Mouse (Mus musculus) brain, embryonic 14.5 days (tissue): ENCODE results near the gene Slc6a3. TPM values are rescaled to one million over a fixed set of nuclear protein-coding genes. Genes with fewer than 3 reads are reported as not detected.

Experiments used
- DNase-seq: peaks from one replicate; pipeline ENCODE4 v3.0.0-alpha.2; 2011; ENCODE audit warnings: low read depth
- CTCF ChIP-seq: fragments of 200-500 bp; IDR thresholded peaks from 2 replicates; pipeline ENCODE4 v1.5.1; 2012; ENCODE audit warnings: inconsistent platforms, mild to moderate bottlenecking, moderate library complexity, borderline replicate concordance; ENCODE audit not compliant: insufficient read depth, insufficient read length; ENCODE audit errors: extremely low read depth
- POLR2A ChIP-seq: fragments of 200-500 bp; IDR thresholded peaks from 2 replicates; pipeline ENCODE4 v1.6.1; 2012; ENCODE audit warnings: mild to moderate bottlenecking, inconsistent platforms, borderline replicate concordance; ENCODE audit not compliant: poor library complexity, insufficient read depth, insufficient read length, severe bottlenecking; ENCODE audit errors: extremely low read depth
- polyA plus RNA-seq: library from polyadenylated mRNA; depleted of rRNA; stranded (reverse); fragments of >200 nt; gene quantifications from 2 replicates; pipeline ENCODE4 v1.2.3, GENCODE M21; 2012; rRNA removed

Gene Slc6a3
- 2.4 and 2.7 TPM in 2 replicates for polyA plus RNA-seq

DNA sequence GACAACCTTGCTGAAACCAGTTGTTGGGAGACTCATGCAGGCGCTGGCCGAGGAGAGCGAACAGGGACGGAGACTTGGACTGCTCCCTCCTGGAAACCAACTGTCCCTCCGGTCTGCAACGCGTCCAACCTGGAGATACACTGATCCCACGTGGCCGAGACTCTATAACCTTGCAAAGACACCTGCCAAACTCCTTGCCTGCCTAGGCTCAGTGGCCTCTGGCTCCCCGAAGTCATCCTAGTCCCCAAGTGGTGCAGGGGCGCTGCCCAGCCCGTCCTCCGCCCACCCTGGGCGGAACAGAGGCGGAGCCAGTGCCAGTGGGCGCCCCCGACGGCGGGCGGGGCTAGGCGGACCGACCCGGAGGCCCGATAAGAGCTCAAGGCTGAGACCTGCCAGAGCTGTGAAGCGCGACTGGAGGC is at the start of gene Slc6a3:
Slc6a3 (plus strand) TSS at position 345 of the 419 bp plus-strand sequence.
- TF ChIP-seq POLR2A = no peak
- no peak for TF ChIP-seq CTCF
- DNase-seq = peak; percentile 37

DNA sequence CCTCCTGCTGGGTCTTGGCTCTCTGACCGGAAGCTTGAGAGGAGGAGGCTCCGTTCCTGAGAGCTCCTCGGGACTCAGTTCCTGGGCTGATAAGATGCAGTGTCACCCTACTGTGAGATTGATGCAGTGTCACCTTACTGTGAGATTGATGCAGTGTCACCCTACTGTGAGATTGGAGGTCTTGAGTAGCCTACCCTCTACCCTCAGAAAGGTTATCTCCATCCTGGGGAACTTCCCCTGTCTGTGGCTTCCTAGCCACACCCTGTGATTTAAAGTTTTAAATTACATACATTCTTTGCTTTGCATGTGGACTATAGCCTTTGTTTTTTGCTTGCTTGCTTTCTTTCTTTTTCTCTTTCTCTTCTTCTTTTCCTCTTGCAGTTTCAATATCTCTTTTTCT is 48.4 kb upstream of the Slc6a3 start:
- TF ChIP-seq CTCF (no peak), POLR2A (no peak)
- no peak for DNase-seq

DNA sequence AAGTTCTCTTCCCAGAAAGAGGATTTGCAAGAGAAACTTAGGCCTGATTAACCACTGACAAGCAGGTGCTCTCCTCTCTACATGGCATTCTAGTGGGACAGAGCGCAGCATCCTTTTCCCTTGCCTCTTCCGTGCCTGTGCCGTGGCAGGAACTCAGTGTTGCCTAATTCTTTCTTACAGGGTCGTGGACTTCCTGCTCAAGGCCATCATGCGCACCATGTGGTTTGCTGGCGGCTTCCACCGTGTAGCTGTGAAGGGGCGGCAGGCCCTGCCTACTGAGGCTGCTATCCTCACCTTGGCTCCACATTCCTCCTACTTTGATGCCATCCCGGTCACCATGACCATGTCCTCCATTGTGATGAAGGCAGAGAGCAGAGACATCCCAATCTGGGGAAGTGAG is 47.8 kb upstream of the Slc6a3 start:
- TF ChIP-seq CTCF = no peak
- no peak for TF ChIP-seq POLR2A

DNA sequence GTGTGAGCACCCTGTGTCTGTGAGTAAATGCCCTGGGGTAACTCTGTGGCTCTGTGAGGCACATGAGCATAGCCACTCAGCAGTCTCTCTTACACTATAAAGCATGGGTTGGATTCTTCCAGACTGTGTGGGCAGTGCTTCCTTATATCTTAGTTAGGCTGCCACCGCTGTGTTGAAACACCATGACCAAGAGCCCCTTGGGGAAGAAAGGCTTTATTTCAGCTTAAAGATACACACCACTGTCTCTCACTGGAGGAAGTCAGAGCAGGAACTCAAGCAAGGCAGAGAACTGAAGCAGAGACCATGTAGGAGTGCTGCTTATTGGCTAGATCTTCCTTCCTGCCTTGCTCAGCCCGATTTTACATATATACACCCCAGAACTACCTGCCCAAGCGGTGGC is 46.6 kb upstream of the Slc6a3 start:
- no peak for TF ChIP-seq POLR2A
- TF ChIP-seq CTCF = no peak
- no peak for DNase-seq

More for the DNA sequence above, 47.8 kb upstream of the Slc6a3 start:
- no peak for DNase-seq

DNA sequence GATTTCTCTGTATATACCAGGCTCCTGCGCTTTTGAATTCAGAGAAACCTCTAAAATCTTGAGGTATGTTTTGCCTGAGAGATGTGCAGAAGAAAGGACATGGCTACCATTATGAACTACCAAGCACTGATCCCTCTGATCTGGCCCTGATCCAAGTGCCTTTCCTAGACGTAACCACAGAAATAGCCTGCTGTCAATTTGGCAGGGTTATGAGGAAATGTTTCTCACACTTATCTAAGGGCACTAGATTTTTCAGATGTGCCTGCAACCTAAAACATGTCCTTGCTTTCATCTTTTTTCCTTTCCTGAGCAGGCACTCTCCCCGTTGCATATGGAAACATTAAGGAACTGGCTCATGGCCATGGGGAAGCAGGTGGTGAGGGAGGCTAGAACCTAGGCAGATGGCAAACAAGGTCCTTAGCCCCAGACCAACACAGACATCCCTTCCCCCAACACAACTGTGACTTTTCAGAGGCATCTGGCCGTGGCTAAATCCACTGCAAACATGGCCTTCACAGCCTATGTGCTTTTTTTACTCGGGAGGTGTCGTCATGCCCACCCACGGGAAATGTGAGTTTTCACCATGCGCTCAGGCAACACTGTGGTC is 45.9 kb upstream of the Slc6a3 start:
- peak; percentile 77 for DNase-seq
- TF ChIP-seq POLR2A = no peak
- TF ChIP-seq CTCF = no peak

DNA sequence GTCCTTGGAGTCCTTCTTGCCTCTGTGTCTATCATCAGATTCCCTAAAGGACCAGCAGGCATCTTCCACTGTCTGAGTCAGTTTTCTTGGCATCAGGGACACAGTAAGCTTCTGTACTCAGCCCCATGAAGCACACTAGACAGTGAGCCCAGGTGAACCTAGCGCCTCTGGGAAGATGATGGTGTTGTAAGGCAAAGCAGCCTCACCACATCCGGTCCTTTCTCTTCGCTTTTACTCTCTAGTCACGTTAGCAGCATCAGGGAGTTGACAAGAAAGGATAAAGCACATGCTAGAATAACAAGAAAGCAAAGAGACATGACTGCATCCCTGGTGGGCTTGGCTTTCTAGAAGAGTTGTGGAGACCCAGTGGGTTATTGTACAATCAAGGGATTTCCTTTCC is 43.4 kb upstream of the Slc6a3 start:
- DNase-seq = no peak
- TF ChIP-seq POLR2A = no peak
- TF ChIP-seq CTCF = no peak

DNA sequence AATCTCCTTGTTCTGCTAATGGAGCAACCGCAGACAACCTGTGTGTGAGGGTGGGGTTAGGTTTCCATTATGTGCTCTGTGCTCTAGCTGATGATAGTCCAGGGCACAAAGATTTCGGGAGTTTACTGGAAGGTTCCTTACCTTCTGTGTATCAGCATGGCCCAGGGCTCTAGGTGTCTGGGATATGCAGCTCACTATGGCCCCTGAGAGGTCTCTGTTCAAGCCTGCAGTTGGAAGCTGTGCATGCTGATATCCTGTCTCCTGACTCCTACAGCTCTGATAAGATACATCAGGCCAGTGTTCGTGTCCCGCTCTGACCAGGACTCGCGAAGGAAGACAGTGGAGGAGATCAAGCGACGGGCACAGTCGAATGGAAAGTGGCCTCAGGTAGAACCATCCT is 42.0 kb upstream of the Slc6a3 start:
- DNase-seq = no peak

DNA sequence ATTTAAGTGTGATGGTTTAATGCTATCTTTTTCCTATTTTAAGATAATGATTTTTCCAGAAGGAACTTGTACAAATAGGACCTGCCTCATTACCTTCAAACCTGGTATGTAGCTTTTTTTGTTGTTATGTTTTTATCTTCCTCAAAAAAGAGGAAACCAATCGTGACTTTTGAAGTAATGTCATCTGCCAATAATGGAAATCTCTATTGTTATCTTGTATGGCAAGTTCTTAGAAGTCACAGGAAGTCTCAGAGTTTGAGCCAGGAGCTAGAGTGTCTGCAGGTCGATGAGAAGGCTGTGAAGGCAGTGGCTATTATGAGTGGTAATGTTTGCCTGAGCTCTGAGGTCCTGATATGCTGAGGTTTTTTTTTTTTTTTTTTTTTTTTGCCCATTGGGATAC is 40.4 kb upstream of the Slc6a3 start:
- TF ChIP-seq CTCF = no peak
- TF ChIP-seq POLR2A = no peak
- no peak for DNase-seq

More for the DNA sequence above, 42.0 kb upstream of the Slc6a3 start:
- TF ChIP-seq POLR2A (no peak), CTCF (no peak)

DNA sequence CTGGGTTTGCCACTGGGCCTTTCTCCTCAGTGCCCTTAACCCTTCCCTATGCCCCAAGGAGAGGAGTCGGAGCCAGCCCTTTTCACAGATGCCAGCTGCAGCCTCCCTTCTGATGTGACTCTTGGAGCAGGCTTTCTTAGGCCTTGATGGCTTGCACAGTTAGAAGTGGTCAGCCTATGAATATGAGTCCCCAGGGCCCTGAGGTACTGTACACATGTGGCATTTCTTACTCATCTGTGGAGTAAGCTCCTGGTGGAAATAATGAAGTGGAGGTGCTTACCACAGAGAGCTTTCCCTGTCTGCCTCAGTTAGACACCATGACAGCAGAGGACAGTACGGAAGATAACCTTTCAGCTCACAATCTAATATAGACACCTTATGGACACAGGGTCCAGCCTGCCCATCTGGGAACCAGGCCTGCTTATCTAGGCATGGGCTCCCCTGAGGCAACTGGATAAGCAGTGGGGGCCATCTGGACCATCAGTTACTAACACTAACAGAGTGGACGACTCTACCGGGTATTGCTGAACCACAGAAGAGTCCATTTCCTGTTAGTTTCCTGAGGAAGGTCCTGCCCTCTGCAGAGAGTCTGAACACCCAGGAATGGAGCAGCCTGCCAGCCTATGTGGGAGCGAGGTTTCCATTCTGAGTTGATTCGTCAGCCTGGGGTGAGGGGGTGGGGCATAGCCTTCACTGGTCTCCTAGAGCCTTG is 36.5 kb upstream of the Slc6a3 start:
- TF ChIP-seq CTCF (no peak), POLR2A (no peak)
- DNase-seq = no peak

DNA sequence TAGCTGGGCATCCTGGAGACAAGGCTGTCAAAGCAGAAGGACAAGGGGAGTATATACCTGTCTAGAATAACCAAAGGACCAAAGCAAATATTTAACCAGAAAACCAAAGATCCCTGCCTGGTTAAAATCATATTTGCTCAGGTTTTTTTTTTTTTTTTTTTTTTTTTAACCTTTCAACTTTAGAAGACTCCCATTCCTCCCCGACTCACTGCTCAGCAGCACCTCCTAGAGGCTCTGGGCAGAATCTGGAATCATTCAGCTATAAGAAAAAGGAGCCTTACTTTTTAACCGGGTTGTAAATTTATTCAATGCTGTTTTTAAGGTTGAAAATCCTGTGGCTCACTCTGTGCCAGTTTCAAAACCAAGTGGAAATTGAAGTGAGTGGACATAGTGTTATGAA is 33.8 kb upstream of the Slc6a3 start:
- no peak for TF ChIP-seq POLR2A
- TF ChIP-seq CTCF = peak; percentile 49; the same call in 1 of the 2 replicates
- peak; percentile 16 for DNase-seq

DNA sequence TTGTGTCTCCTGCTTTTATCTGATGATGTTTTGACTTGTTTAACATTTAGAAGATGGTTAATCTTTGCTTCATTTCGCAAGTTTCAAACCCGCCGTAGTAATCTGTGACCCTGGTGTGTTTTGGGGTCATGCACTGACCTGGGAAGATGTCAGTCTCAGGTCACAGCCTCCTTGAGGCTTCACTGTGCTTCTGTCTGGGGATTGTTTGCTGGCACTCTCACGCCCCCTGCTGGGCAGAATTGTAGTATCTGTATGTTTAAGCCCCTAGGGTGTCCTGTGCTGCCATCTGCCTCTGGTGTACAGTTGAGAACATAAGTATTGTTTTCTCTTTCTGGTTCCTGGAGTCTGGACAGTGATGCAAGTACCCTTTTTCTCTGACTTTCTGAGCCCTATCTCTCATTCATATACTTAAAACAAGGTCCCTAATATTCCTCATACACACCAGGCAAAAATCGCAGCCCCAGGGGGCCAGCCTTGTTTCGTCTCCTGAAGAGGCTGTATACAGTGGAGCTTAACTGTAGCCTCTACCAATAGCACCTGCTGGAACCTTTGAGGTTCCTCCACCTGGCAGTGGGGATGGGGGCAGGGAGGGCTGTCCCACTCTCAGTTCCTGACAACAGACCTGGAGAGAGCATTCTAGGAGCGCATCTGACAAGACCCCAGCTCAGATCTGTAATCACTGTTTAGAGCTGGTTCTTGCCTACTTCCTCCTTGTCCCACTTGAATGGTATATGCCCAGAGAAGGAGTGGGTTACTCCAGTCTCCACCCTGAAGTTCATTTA is 30.7 kb upstream of the Slc6a3 start:
- TF ChIP-seq POLR2A = no peak
- peak; percentile 81 for TF ChIP-seq CTCF
- peak; percentile 85 for DNase-seq

DNA sequence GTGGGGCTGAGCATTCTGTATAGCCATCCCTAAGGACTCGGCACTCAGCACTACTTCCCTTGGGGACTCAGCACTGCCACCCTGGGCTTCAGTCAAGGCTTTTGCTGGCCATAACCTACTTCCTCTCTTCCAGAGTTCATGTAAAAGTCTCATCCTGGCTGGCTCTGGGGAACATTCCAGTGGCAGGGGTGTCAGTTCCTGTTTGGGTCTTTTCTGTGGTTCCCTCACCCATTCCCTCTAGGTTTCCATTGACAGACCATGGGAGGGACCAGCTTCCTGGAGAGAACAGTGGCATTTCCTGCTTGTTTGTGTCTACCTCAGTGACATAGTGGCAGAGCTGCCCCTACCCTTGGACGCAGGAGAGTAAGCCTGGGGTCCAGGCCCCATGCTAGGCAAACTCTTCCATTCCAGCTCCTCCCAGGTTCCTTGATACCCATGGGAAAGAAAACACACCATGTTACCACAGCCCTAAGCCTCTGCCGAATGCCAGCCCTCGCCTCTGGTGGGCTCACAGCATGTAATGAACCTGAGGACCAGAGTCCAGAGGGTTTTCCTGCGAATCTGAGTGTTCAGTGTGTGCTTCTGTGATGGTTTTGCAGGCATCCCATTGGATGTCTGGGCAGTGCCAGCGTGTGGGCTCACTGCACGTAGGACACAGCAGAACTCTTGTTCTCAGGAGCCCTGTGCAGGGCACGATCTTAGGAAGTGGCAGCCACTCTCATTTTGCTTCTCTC is 27.6 kb upstream of the Slc6a3 start:
- TF ChIP-seq CTCF (no peak), POLR2A (no peak)
- DNase-seq = no peak
